Mouse (Mus musculus): ENCODE results near the gene Tbc1d4. TPM values are rescaled to one million over a fixed set of nuclear protein-coding genes. Genes with fewer than 3 reads are reported as not detected.

The Tbc1d4 gene
- total and polyA plus RNA-seq, 2 experiments from 2014 or later: 5.7 to 21.0 TPM

DNA sequence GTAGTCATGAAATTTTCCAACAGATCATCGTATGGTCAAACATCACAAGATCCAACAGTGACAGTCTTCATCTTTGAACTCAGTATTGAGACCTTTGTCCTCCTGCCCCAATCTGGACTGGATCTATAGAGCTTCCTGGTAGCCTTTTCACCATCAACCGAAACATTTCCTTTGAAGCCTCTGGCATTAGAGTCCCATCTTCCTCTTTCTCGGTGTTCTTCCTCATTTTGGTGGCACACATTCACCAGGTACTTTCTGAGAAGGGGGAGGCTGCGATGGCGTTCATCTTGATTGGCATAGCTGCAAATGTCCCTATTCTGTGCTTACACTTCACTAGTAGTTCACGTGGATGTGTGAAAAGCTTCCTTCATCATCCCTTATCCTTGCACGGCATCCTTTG, 127.8 kb downstream of the Tbc1d4 start:
- H3K4me2 ChIP-seq (ENCODE audit: low read depth, low read length, poor library complexity, severe bottlenecking): no peak overlapping the region
- H3K27me3 ChIP-seq (ENCODE audit: insufficient read depth, low read length): no peaks in the 10 kb centered on the region
- H3K9me3 ChIP-seq (ENCODE audit: low read length): no peaks in the 10 kb centered on the region
- H3K9ac ChIP-seq (replicated peaks; ENCODE audit: low read length, poor library complexity, severe bottlenecking): no peak overlapping the region
- no peak for DNase-seq (ENCODE audit: low spot score)
- whole genome bisulfite sequencing: 91% methylated on average over 7 of the region's 7 CpGs
- H3K27ac ChIP-seq (ENCODE audit: low read depth, low read length): no peak overlapping the region
- H3K36me3 ChIP-seq (ENCODE audit: insufficient read depth, low read length): no peaks in the 10 kb centered on the region
- no peak for ATAC-seq (ENCODE audit: low FRiP score)
- no peak overlapping the region for H3K4me3 ChIP-seq (ENCODE audit: low read depth, low read length)
- no peak for TF ChIP-seq CTCF (IDR thresholded peaks at IDR 0.05)
- H3K4me1 ChIP-seq (ENCODE audit: insufficient read depth, low read length): no peaks in the 10 kb centered on the region

DNA sequence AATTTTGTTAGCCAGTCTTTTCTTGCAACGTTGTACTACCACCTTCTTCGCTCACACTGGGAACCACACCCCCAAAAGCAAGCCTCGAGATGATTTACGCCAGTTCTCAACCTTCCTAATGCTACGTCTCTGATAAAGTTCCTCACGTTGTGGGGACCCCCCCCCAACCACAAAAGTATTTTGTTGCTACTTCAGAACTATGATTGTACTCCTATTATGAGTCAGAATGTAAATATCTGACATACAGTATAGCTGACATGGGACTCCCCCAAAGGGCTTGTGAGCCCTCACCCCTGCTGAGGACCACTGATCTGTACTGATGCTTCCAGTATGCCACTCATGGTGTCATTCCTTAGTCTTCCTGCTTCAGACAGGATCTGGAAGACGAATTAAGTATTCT, 128.4 kb downstream of the Tbc1d4 start:
- no peak overlapping the region for H3K4me3 ChIP-seq (ENCODE audit: low read depth, low read length)
- H3K4me1 ChIP-seq (ENCODE audit: insufficient read depth, low read length): no peaks in the 10 kb centered on the region
- 93% methylated on average over 7 of the region's 7 CpGs for WGBS
- no peaks in the 10 kb centered on the region for H3K36me3 ChIP-seq (ENCODE audit: insufficient read depth, low read length)
- no peak overlapping the region for H3K4me2 ChIP-seq (ENCODE audit: low read depth, low read length, poor library complexity, severe bottlenecking)
- DNase-seq (ENCODE audit: low spot score) (no peak), ATAC-seq (ENCODE audit: low FRiP score) (no peak)
- no peak overlapping the region for H3K27ac ChIP-seq (ENCODE audit: low read depth, low read length)
- H3K27me3 ChIP-seq (ENCODE audit: insufficient read depth, low read length): no peaks in the 10 kb centered on the region
- H3K9me3 ChIP-seq (ENCODE audit: low read length): no peaks in the 10 kb centered on the region
- H3K9ac ChIP-seq (replicated peaks; ENCODE audit: low read length, poor library complexity, severe bottlenecking): no peak overlapping the region
- TF ChIP-seq CTCF (IDR thresholded peaks at IDR 0.05): no peak

DNA sequence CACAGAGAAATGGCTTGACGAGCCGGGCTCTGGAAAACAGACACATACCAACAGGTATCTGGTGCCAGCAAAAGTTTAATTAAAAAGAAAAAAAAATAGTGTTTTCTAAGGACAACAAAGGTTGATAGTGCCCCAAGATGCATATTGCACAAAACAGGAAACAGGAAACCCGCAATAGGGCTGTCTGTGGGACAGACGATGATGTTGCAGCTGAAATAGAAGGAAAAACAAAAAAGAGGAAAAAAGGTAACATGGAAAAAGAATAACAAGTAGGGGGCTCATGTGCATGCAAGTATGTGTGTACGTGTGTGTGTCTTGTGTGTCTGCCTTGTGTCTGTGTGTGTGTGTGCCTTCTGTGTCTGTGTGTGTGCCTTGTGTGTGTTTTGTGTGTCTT, 131.2 kb downstream of the Tbc1d4 start:
- TF ChIP-seq CTCF (IDR thresholded peaks at IDR 0.05): no peak
- WGBS: 89% methylated on average over 5 of the region's 5 CpGs
- H3K9ac ChIP-seq (replicated peaks; ENCODE audit: low read length, poor library complexity, severe bottlenecking): no peak overlapping the region
- DNase-seq (ENCODE audit: low spot score): no peak
- no peak for ATAC-seq (ENCODE audit: low FRiP score)
- H3K9me3 ChIP-seq (ENCODE audit: low read length): no peaks in the 10 kb centered on the region
- H3K4me2 ChIP-seq (ENCODE audit: low read depth, low read length, poor library complexity, severe bottlenecking): no peak overlapping the region
- no peaks in the 10 kb centered on the region for H3K36me3 ChIP-seq (ENCODE audit: insufficient read depth, low read length)
- no peak overlapping the region for H3K27ac ChIP-seq (ENCODE audit: low read depth, low read length)
- no peak overlapping the region for H3K4me3 ChIP-seq (ENCODE audit: low read depth, low read length)
- no peaks in the 10 kb centered on the region for H3K27me3 ChIP-seq (ENCODE audit: insufficient read depth, low read length)
- H3K4me1 ChIP-seq (ENCODE audit: insufficient read depth, low read length): no peaks in the 10 kb centered on the region

DNA sequence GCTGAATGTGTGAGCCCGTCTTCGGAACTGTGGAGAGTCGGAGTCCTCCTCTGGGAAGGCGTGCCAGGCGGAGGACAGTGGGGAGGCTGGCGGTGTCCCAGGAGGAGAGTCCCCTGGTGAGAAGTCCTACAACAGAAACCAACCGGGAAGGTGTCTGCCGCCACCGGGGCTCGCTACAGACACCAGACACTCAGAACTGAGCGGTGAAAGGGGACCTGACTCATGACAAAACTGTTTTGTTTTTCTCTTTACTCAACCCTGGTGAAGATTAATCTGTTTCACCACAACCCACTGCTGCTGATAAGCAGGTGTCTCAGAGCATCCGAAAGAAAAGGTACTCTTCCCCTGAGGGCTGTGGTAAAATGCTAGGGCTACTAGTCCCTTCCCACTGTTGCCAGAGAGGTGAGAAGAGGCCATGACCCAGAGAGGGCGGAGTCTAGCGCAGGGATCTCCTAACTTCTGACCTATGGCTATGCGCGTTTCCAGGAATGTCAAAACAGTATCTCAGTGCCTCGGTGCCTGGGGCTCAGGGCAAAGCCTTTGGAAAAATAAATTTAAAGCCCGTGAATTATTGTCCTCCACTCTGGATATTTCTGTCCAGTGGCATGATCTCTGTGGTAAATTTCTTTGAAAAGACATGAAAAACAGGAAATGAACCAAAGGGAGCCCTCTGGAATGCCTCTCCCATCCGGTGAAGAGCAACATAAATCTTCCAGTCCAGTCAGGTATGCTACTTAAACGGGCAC, 131.7 kb downstream of the Tbc1d4 start:
- no peaks in the 10 kb centered on the region for H3K4me1 ChIP-seq (ENCODE audit: insufficient read depth, low read length)
- no peak for DNase-seq (ENCODE audit: low spot score)
- 81% methylated on average over 20 of the region's 20 CpGs for WGBS
- H3K27ac ChIP-seq (ENCODE audit: low read depth, low read length): no peak overlapping the region
- no peak overlapping the region for H3K4me3 ChIP-seq (ENCODE audit: low read depth, low read length)
- H3K36me3 ChIP-seq (ENCODE audit: insufficient read depth, low read length): no peaks in the 10 kb centered on the region
- no peak overlapping the region for H3K9ac ChIP-seq (replicated peaks; ENCODE audit: low read length, poor library complexity, severe bottlenecking)
- no peak for TF ChIP-seq CTCF (IDR thresholded peaks at IDR 0.05)
- no peak for ATAC-seq (ENCODE audit: low FRiP score)
- H3K27me3 ChIP-seq (ENCODE audit: insufficient read depth, low read length): no peaks in the 10 kb centered on the region
- H3K4me2 ChIP-seq (ENCODE audit: low read depth, low read length, poor library complexity, severe bottlenecking): no peak overlapping the region
- no peaks in the 10 kb centered on the region for H3K9me3 ChIP-seq (ENCODE audit: low read length)

DNA sequence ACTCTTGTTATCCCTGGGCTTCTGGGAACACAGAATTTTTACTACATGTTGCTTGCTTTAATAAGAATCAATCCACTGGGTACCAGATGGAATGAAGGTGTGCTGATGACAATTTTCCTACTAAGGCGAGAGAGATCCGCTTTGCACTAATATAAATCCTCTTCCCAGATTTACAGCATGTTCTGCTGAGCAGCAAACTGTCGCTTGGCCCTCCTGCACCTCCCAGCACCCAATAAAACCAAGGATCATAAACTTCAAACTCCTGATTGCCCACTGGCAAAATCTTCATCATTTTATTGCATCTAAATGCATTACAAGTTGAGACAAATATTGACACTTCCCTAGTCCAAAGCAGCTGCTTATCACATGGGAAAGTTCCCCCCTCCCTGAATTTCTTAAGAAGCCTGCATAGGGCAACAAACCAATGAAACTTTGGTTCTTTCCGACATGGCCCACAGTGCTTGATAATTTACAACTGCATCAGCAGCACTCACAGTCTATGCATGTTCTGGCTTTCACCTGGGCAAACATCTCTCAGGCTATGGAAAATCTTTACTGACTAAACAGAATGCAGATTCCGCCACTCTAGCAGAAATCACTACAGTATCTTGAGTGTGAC, 139.4 kb downstream of the Tbc1d4 start:
- no peak for TF ChIP-seq CTCF (IDR thresholded peaks at IDR 0.05)
- Histone ChIP-seq H3K27ac (ENCODE audit: low read depth, low read length) (no peak overlapping the region), H3K9ac (replicated peaks; ENCODE audit: low read length, poor library complexity, severe bottlenecking) (no peak overlapping the region), H3K4me1 (ENCODE audit: insufficient read depth, low read length) (no peaks in the 10 kb centered on the region), H3K9me3 (ENCODE audit: low read length) (no peaks in the 10 kb centered on the region), H3K4me2 (ENCODE audit: low read depth, low read length, poor library complexity, severe bottlenecking) (no peak overlapping the region), H3K36me3 (ENCODE audit: insufficient read depth, low read length) (no peaks in the 10 kb centered on the region), H3K4me3 (ENCODE audit: low read depth, low read length) (no peak overlapping the region), H3K27me3 (ENCODE audit: insufficient read depth, low read length) (no peaks in the 10 kb centered on the region)
- ATAC-seq (ENCODE audit: low FRiP score) (no peak), DNase-seq (ENCODE audit: low spot score) (no peak)
- 93% methylated on average over 5 of the region's 5 CpGs for WGBS

DNA sequence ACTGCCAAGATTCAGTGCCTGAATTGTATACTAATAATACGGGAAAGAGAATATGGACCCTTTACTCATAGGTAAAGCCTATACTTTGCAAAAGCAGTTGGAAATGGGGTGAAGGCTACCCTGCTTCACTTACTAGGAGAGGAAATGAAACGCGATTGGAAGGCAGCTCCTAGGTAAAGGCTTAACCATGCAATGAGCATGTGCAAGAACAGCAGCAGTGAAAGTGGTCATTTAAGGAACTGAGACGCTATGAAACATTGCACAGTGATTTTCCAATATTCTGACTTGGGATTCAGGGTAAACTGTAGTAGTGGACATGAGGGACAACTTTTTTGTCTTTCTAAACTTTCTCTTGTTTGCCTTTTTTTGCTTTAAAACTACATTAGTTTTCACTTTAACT, 140.8 kb downstream of the Tbc1d4 start:
- DNase-seq (ENCODE audit: low spot score) (no peak), ATAC-seq (ENCODE audit: low FRiP score) (no peak)
- Histone ChIP-seq H3K4me1 (ENCODE audit: insufficient read depth, low read length) (no peaks in the 10 kb centered on the region), H3K27ac (ENCODE audit: low read depth, low read length) (no peak overlapping the region), H3K27me3 (ENCODE audit: insufficient read depth, low read length) (no peaks in the 10 kb centered on the region), H3K9ac (replicated peaks; ENCODE audit: low read length, poor library complexity, severe bottlenecking) (no peak overlapping the region), H3K4me3 (ENCODE audit: low read depth, low read length) (no peak overlapping the region), H3K9me3 (ENCODE audit: low read length) (no peaks in the 10 kb centered on the region), H3K36me3 (ENCODE audit: insufficient read depth, low read length) (no peaks in the 10 kb centered on the region), H3K4me2 (ENCODE audit: low read depth, low read length, poor library complexity, severe bottlenecking) (no peak overlapping the region)
- no peak for TF ChIP-seq CTCF (IDR thresholded peaks at IDR 0.05)
- 94% methylated on average over 4 of the region's 4 CpGs for WGBS

Measured in midbrain, postnatal 0 days (tissue).